Mouse (Mus musculus): ENCODE measurements at regions not wholly inside any gene's neighbourhood (a gene's known extent, or its start where the extent isn't known, plus 50 kb on each side); places are given as distances from the start of the nearest gene placed in this dataset.

DNA sequence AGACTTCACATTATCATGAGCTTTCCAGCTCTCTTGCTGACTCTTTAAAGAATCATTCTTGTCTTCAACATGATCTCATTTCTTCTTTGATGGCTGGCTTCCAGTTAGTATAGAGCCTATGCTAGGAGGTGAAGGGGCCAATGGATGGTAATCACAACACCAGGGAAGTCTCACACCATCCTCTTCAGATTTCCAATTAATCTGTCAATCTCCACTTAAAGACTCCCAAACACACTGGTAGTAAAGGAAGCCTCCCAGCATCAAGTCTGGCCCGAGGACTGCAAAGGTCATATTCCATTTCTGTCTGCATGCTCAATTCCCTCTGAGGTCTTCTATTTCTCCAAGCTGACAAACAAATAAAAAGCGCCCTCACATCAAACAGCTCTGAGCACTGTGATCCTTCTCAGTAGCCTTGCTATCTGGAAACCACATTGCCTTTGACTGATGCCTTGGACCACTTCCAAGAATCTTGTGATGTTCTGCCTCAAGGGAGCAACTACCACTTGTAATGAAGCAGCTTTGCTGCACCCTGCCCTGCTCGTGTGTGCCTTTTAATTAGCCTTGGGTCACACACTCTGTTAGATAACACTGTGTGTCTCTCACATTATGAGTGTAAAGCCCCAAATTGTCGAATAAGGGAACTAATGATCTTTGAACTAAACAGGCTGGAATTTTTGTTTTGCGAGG lies 629.0 kb upstream of the Cdh10 start:
- peak; percentile 42 for DNase-seq (ENCODE audit: low read depth)

DNA sequence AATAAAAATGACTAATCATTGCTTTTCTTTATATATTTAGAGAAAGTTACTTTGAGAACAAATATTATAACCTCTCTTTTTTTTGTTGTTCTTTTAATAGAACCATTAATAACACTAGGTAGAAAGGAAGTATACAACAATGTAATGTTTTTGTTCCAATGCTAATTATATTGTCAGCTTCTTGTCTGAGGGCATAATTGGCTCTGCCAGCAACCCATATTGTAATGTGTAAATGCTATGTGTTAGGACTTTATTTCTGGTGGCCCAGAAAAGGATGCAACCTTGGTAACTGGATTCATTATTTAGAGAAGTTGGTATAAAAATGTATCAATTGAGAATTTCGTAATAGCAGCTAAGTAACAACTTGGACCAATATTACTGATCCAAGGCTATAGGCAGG lies 628.3 kb upstream of the Cdh10 start:
- no peak for DNase-seq (ENCODE audit: low read depth)

DNA sequence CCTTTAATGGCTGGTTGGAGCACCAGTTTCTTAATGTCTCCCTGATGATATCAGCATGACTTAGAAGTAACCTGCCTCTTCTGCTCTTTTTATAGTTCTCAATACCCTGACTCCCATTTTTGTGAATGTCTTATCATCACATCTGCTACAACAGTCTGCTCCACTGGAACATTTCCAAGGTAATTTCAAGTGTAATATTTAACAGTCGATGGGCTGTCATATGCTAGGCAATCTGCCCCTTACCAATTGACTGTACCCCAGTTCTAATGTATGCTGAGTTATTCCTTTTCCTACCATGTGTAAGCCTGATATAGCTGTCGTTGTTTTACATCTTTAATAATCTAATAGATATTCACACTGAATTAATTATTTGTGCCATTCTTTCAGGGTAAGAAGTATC lies 607.6 kb upstream of the Cdh10 start:
- no peak for DNase-seq (ENCODE audit: low read depth)

DNA sequence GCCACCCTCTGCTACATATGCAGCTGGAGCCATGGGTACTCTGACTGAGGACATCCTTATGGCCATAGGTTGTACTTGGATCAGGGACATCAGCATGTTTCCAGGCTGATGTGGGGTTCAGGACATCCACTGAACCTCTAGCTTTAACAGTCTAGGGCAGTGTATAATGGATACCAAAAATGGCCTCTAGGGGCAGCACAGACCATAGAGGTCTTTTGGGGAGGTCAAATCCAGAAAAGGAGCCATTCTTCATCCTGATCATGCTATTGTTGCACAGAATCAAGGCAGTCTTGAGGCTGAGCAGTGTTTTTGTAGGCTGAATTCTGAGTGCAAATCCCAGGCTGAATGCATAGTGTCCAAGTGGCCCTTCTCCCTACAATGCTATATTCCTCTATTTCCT lies 598.8 kb upstream of the Cdh10 start:
- no peak for DNase-seq (ENCODE audit: low read depth)

Measured in 416B (cell line).